Mouse (Mus musculus) frontal cortex, postnatal 36 days (tissue): ENCODE data around the gene Ccdc96.

Experiments
- DNase-seq, 2 experiments: peaks; one replicate each; pipeline ENCODE4 v3.0.0; 2022; ENCODE audit warnings: low spot score in 2 of 2

The Ccdc96 gene

DNA sequence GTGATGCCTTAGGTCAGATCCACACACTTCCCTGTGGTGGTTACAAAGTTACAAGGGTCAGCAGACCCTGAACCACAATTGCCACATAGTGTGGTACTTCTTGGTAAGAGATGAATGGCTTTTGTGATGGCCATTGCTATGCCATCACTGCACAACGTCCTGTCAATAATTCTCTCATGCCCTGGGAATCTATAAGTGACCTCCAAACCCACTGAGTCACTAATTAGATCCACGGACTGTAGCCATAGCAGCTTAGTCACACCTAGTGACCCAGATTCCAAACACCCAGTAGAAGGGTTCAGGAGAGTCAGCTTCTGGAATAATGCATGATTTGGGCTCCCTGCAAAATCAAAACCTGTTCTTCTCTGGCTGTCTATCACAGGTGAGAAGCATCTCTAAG is 40.8 kb downstream of the Ccdc96 start:
- DNase-seq: no peak

- no peak for DNase-seq
Observed at GRCm38 (mm10) chr5:36526274-36526673, 41.9 kb downstream of the Ccdc96 start.

DNA sequence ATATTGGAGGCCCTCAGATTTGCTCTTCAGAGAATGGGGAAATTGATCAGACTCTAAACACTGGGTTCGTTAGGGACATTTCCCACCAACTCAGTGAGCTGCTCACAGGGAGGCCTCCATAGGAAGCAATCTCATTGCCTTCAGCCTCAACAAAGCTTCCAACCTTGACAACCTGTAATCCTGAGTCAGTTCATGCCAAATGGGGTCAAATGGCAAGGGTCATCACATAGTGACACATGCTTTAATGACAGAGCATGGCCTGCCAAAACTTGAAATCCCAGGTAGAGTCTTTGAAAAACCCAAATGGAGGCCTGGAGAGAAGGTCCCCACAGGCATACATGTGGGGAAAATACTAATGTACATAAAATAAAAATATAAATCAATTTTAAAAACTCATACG is 42.5 kb downstream of the Ccdc96 start:
- no peak for DNase-seq

- DNase-seq: no peak
Observed at GRCm38 (mm10) chr5:36529698-36530097, 45.3 kb downstream of the Ccdc96 start.

DNA sequence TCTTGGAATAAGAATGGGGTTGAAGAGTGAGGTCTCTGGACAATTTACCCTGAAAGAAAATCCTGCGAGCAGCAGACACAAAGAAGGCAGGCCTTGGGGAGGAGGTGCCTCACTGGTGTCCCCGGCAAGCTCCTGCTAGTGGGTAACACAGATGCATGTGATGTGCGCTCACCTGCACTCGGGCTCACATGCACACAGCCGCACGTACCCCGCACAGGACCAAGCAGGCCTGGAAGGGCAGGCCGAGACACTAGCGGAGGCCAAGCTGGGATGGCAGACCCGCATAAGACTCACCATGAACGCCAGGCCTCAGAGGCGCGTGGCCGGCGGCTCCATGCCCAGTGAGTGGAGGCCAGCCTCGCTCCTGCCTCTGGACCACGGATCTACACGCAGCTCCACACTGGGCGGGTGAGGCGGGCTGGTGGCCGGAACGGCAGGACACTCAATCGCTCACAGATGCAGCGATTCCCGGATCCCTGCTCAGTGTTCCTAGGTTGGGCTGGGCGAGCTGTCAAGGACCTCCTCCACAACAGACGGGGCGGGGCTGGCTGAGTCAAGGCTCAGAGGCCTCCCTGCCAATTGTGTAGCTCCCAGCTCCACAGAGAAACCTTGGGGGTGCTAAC is 45.9 kb downstream of the Ccdc96 start:
- peak; percentile 96 to 97 for DNase-seq

- DNase-seq: no peak
Observed at GRCm38 (mm10) chr5:36534455-36535030, 50.2 kb downstream of the Ccdc96 start.

- no peak for DNase-seq
Observed at GRCm38 (mm10) chr5:36535438-36536176, 51.2 kb downstream of the Ccdc96 start.

- no peak for DNase-seq
Observed at GRCm38 (mm10) chr5:36536424-36536823, 52.0 kb downstream of the Ccdc96 start.
